Mouse (Mus musculus) gastrocnemius, adult 2 months (tissue): ENCODE measurements at regions not wholly inside any gene's neighbourhood (a gene's known extent, or its start where the extent isn't known, plus 50 kb on each side); places are given as distances from the start of the nearest gene placed in this dataset.
A peak's percentile ranks its signal among the peaks of the same experiment; 100 is the strongest.

Experiments
- DNase-seq: peaks from one replicate; pipeline ENCODE4 v3.0.0; 2022
- H3K27ac ChIP-seq: fragments of 200-600 bp; 2 replicates; pipeline ENCODE4 v1.8.1; 2022; ENCODE audit warnings: mild to moderate bottlenecking
- H3K4me3 ChIP-seq: fragments of 200-600 bp; 2 replicates; pipeline ENCODE4 v1.8.1; 2022; ENCODE audit warnings: mild to moderate bottlenecking, moderate library complexity
- CTCF ChIP-seq: fragments of 200-600 bp; IDR thresholded peaks from 2 replicates; pipeline ENCODE4 v1.8.1; 2022; ENCODE audit warnings: antibody characterized with exemption, mild to moderate bottlenecking, moderate library complexity
- intact Hi-C: fragments of 180-260 bp; cut with DNase I; formaldehyde crosslinking; loops from one replicate; pipeline ENCODE4 v1.15.1; 2025

- no peak overlapping the region for H3K27ac ChIP-seq
- no peak for TF ChIP-seq CTCF
- intact Hi-C loops, result no loop called here
- no peak for DNase-seq
- H3K4me3 ChIP-seq, result no peak overlapping the region
Observed at GRCm38 (mm10) chr1:185151130-185151799, 52.7 kb upstream of the Rab3gap2 start.

- intact Hi-C loops, result no loop called here
- DNase-seq, result no peak
- no peak for TF ChIP-seq CTCF
- H3K4me3 ChIP-seq, result no peak overlapping the region
- H3K27ac ChIP-seq, result no peak overlapping the region
Observed at GRCm38 (mm10) chr1:185150431-185151129, 53.3 kb upstream of the Rab3gap2 start.

DNA sequence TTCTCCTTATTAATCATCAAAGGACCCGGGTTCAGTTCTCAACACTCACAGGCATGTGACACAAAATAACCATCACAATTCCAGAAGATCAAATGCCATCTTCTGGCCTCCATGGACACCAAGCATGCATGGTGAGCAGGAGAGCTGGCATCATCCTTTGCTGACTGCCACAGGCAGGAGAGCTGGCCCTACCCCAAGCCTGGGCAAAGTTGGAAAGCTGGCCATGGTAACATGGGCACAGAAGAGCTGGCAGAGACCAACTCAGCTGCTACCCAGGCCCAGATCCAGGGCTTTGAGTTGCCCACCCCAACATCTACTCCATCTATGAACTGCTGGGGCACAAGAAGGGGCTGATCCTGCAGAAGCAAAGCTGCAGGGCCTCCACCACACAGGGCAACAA is 59.1 kb upstream of the Rab3gap2 start:
- Histone ChIP-seq H3K27ac (no peak overlapping the region), H3K4me3 (no peak overlapping the region)
- DNase-seq, result no peak
- TF ChIP-seq CTCF, result no peak
- intact Hi-C loops, result no loop called here

GRCm38 (mm10) chr1:185144006-185144405 is 59.9 kb upstream of the Rab3gap2 start:
- intact Hi-C loops, result no loop called here
- no peak for TF ChIP-seq CTCF
- H3K4me3 ChIP-seq, result no peak overlapping the region
- H3K27ac ChIP-seq, result no peak overlapping the region
- DNase-seq, result no peak

DNA sequence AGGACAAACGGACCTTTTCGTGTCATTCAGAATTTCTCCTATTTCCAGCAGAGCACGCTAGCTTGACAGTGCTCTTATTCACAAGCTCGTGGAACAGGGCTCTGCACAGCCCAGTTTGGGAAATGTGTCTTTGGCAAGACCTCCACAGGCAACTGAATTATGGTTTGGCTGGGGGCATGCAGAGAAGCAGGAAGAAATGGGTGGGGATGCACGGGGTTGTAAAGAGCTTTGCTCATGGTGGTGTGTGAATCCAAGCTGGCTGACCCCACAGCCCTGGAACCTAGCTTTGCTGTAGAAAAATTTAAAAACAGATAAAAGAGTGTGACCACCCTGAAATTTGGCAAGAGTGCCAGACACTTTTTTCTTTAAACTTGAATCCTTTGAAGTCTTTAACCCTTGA is 63.6 kb upstream of the Rab3gap2 start:
- Histone ChIP-seq H3K27ac (no peak overlapping the region), H3K4me3 (no peak overlapping the region)
- intact Hi-C loops, result no loop called here
- no peak for TF ChIP-seq CTCF
- DNase-seq, result no peak

- Histone ChIP-seq H3K27ac (no peak overlapping the region), H3K4me3 (no peak overlapping the region)
- no peak for TF ChIP-seq CTCF
- intact Hi-C loops, result no loop called here
- no peak for DNase-seq
Observed at GRCm38 (mm10) chr1:185128209-185128608, 75.7 kb upstream of the Rab3gap2 start.

DNA sequence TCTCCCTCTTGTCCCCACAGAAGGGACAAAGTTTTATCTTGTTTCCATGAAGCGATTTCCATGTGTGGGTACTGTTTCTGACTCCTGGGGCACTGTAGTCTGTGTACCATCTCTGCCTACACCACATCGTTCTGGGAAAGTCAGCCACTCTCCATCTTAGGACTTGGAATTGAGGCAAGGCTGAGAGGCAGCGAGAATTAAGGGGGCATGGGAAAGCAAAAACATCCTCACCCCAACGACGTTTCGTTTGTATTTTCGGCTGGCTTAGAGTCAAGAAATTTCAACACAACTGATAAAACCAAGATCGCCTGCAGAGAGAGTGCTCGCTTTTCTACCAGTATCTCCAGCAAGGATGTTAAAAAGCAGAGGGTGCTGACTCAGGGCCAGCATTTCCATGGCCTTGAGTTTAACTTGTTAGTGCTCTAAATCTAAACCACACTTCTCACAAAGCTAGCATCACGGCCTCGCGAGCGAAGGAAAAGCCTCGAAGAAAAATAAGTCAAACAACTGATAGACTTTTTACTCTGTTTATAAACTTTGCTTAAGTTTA is 78.1 kb upstream of the Rab3gap2 start:
- intact Hi-C loops, result no loop called here
- no peak for DNase-seq
- no peak for TF ChIP-seq CTCF
- Histone ChIP-seq H3K27ac (no peak overlapping the region), H3K4me3 (no peak overlapping the region)

- TF ChIP-seq CTCF, result no peak
- H3K27ac ChIP-seq, result no peak overlapping the region
- no peak for DNase-seq
- H3K4me3 ChIP-seq, result no peak overlapping the region
- intact Hi-C loops, result no loop called here
Observed at GRCm38 (mm10) chr1:185121552-185121951, 82.4 kb upstream of the Rab3gap2 start.

GRCm38 (mm10) chr1:185120416-185120815 is 83.5 kb upstream of the Rab3gap2 start:
- Histone ChIP-seq H3K4me3 (no peak overlapping the region), H3K27ac (no peak overlapping the region)
- DNase-seq, result no peak
- intact Hi-C loops, result no loop called here
- no peak for TF ChIP-seq CTCF

GRCm38 (mm10) chr1:185117711-185118110 is 86.2 kb upstream of the Rab3gap2 start:
- Histone ChIP-seq H3K4me3 (no peak overlapping the region), H3K27ac (no peak overlapping the region)
- intact Hi-C loops, result no loop called here
- no peak for DNase-seq
- no peak for TF ChIP-seq CTCF

- peak; percentile 25 for DNase-seq
- Histone ChIP-seq H3K4me3 (no peak overlapping the region), H3K27ac (no peak overlapping the region)
- intact Hi-C loops, result no loop called here
- no peak for TF ChIP-seq CTCF
Observed at GRCm38 (mm10) chr1:185113687-185114086, 90.2 kb upstream of the Rab3gap2 start.

DNA sequence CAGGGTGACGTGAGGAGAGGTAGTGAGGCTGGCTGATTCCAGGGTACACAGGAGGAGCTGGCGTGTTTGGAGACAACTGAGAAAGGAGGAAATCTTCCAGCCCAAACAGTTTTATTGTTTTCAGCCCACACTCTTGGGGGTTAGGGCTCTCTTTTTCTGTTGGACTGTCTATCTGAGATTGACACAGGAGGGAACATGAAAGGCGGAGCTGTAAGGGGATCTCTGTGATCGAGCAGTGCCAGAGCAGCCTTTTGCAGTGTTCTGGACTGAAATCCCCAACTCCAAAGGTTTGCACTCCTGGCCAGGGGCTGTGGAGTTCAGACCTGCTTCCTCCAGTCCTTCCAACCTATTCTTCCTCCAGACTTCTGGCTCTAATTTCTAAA is 91.9 kb upstream of the Rab3gap2 start:
- Histone ChIP-seq H3K27ac (no peak overlapping the region), H3K4me3 (no peak overlapping the region)
- intact Hi-C loops, result no loop called here
- DNase-seq, result no peak
- TF ChIP-seq CTCF, result no peak

GRCm38 (mm10) chr1:185111347-185112016 is 92.4 kb upstream of the Rab3gap2 start:
- intact Hi-C loops, result no loop called here
- DNase-seq, result peak; percentile 24
- TF ChIP-seq CTCF, result no peak

More at GRCm38 (mm10) chr1:185111347-185112016, 92.4 kb upstream of the Rab3gap2 start:
- Histone ChIP-seq H3K27ac (no peak overlapping the region), H3K4me3 (no peak overlapping the region)
